Mouse (Mus musculus) adrenal gland (tissue): ENCODE data around the gene Mras.

Experiments used
- intact Hi-C: fragments of 180-260 bp; cut with DNase I; formaldehyde crosslinking; loops from one replicate; pipeline ENCODE4 v1.15.1; 2025

The Mras gene

GRCm38 (mm10) chr9:99419951-99420701 is 17.1 kb downstream of the Mras start:
- intact Hi-C loops: no loop called here

DNA sequence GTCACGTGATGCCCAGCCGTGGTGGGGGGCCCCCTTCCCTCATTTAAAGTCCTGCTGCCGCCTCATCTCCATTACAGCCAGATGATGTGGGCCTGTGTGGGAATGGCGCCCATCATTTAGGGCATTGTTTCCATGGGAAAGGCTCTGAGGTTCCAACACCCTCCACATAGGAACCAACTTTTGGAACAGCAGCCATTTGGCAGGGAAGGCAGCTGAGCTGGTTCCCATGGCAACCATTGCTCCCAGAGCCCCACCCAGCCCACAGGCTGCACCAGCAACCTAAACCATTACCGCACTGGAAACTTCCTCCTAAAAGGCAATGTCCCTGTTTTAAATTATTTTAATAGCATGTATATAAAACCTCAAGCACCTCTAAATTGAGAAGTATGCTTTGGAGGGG is 18.8 kb downstream of the Mras start:
- intact Hi-C loops: no loop called here

- intact Hi-C loops: no loop called here
Observed at GRCm38 (mm10) chr9:99417288-99417846, 19.8 kb downstream of the Mras start.

DNA sequence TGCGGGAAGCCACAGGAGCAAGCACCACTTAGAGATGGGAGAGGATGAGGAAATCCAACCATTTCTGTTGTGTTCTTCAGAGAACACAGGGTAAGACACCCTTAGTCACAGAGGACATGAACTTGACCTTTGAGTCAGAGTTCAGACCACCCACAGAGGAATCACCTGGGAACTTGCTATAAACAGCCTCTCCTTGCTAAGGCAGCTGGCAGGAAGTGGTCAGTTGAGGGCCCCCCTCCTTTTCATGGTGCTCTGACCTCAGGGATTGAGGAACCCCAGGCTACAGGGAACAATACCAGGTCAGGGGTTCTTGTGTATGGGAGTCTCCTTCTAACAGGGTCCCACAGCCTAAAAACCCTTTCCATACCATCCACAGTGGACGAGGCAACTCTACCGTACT is 20.4 kb downstream of the Mras start:
- intact Hi-C loops: no loop called here

DNA sequence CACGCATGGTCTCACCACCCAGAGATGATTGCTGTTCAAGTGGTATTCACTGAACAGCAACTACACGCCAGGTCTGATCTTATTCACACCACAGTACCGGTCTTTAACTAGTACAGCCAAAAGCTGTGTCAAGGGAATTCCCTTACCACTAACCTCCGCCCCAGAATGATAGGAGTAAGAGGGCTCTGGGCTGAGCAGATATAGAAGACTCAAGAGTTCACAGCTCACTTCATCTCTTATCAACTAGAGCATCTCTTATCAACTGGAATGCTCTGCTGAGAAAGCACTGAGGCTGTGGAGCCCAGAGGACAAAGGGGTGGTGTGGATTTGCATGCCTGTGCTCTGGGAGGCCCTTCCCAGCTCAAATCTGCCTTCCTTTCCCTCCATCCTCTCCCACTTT is 25.4 kb downstream of the Mras start:
- intact Hi-C loops: no loop called here

DNA sequence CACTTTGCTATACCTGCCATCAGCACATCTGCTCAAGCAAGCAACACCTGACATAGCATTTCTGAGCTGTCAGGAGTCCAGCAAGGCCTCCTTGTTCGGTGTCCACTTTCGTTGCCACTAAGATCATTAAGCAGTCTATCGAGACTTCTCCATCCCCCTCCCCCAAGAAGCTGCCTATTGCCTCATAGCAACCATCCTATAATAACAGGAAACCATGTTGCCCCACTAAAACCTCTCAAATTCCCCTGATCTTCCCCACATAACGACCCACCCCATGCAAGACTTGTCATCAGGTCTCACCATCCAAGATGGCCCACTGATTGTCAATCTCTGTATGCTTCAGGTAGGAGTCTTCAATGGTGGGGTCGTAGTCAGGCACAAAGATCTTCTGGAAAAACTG is 26.1 kb downstream of the Mras start:
- intact Hi-C loops: no loop called here

- intact Hi-C loops: no loop called here
Observed at GRCm38 (mm10) chr9:99409280-99409679, 27.9 kb downstream of the Mras start.

GRCm38 (mm10) chr9:99401288-99401974 is 35.8 kb downstream of the Mras start:
- intact Hi-C loops: no loop called here

GRCm38 (mm10) chr9:99400781-99401180 is 36.4 kb downstream of the Mras start:
- intact Hi-C loops: no loop called here

DNA sequence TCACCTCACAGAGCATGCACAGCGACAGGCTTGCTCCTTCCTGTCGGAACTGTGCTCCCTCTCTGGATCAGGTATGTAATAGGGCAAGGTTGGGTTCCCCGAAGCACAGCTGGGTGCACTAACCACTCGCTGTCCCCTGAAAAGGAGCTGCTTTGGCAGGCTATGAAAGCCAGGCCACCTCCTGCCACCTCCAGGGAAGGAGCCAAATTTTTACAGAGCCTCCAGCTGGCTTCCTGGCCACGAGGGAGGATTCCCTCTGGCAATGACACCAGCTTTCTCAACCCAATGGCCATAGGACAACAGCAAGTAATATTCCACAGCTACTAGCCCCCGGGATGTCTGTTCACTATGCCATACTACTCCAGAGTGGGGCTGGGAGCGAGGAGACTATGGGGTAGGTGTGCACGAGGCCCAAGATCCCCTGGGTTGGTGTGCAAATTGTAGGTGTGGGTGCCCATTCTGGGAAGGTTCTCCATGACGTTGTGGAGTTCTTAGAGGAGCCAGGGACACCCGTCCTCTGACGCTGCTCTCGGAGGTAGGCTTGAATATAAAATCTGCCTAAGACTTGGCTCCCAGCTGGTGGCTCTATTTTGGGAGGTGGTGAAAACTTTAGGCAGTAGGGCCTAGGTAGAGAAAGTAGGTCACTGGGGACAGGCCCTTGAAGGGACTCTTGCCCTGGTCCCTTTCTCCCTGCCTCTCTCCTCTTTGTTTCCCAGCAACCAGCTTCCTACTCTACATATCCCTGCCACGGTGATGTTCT is 39.9 kb downstream of the Mras start:
- intact Hi-C loops: no loop called here

DNA sequence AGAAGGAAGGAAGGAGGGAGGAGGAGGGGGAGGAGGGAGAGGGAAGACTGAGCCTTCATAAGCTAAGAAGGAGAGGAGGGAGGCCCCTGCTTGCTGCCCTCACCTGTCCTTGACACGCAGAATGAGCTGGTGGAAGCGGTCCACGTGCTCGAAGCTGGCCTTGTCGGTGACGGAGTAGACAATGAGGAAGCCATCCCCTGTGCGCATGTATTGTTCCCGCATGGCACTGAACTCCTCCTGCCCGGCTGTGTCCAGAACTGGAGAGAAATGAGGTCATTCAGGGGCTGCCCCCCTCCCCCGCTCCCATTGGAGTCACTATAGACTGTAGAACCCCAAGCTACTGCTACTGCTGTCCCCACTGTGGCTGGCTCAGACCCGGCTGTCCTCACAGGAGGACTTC is 42.8 kb downstream of the Mras start:
- intact Hi-C loops: loop anchor here (5.0 kb wide), 1 partner anchor 43 kb away; the partner anchor contains the start of gene Mras

DNA sequence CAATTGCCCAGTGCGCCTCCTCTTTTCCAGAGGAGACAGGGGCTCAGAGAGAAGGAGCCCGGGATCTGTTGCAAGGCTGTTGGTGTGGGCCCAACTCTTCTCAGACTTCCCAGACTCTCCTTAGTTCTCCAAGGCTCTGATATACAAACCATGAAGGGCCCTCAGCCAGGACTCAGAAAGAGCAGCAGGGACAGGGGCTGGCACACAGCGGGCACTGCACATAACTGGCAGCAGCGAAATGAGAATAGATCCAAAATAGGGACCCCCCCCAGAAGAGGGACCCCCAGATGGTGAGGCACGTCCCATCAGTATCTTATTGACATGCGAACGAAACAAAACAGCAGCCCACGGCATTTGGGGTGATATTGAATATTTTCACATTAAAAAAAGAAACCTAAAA is 44.0 kb downstream of the Mras start:
- intact Hi-C loops: loop anchor here (5.0 kb wide), 1 partner anchor 44 kb away; the partner anchor contains the start of gene Mras

DNA sequence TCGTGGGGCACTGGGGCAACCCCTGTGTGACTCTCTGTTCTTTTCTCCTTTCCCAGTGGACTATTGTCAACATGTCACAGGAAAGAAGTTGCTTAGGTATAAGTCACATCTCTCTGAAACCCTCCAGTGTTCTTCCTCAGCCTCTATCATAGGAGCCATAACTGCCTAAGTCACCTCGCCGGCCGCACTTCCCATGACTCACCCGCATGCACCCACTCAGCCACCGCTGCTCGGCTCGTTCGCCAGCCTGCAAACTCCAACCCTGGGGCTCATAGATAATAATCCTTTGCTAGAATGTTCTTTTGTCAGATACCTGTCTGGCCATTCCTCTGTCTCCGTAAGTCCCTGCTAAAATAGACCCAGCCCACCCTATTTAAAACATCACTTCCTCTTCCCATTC is 45.6 kb downstream of the Mras start:
- intact Hi-C loops: loop anchor here (5.0 kb wide), 1 partner anchor 46 kb away; the partner anchor contains the start of gene Mras

GRCm38 (mm10) chr9:99390716-99391115 is 46.5 kb downstream of the Mras start:
- intact Hi-C loops: loop anchor here (5.0 kb wide), 1 partner anchor 47 kb away; the partner anchor contains the start of gene Mras

DNA sequence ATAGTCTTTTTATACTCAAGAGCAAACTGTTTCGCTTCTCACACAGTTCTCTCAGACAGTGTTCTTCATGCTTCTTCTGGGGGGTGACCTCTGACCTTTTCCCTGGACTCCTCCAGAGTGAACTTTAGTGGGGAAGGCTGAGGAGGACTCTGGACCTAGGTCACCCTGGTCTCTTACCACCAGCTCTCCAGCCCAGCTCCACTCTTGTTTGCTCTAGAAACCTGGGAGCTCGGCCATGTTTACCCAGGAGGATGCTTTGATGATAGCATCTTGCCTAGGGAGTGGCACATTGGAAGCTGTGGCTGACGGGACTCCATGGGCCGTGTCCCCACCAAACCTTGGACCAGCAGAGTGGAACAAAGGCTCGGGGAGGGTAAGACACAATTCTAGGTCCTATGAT is 47.0 kb downstream of the Mras start:
- intact Hi-C loops: loop anchor here (5.0 kb wide), 1 partner anchor 47 kb away; the partner anchor contains the start of gene Mras

DNA sequence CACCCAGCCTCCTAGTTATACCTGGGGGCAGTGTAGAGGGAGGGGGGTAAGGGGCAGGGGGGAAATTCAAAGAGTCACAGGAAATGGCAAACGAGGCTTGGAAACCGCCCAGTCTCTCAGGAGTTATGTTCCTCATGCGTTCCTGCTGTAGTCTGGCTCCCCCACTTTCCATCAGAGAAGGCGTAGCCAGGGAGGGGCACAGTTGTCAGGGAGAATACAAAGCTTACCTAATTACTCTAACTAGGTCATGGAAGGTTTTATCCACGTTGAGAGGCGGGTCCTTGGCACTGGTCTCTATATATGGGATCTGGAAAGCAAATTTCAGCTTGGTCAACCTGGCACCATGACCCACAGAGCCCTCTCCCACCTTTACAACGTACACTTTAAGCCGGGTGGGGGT is 47.7 kb downstream of the Mras start:
- intact Hi-C loops: no loop called here

- intact Hi-C loops: no loop called here
Observed at GRCm38 (mm10) chr9:99388856-99389255, 48.3 kb downstream of the Mras start.

DNA sequence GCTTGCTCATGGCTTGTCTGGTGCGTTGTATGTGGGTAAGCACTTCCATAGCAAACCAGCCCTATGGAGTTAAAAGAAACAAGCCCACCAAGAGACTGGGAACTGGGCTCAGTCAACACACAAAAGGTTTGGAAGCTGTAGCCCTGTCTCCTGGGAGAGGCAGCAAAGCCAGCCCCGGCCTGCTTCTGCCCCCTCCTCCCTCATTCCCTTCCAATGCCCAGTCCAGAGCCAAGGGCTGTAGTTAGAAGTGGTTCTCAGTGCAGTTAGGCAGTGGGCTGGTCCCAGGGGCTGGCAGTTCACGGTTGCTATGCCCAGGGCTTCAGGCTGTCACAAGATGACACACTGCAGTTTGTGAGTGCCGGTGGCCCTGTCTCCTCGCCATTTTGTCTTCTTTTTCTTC is 49.1 kb downstream of the Mras start:
- intact Hi-C loops: no loop called here

DNA sequence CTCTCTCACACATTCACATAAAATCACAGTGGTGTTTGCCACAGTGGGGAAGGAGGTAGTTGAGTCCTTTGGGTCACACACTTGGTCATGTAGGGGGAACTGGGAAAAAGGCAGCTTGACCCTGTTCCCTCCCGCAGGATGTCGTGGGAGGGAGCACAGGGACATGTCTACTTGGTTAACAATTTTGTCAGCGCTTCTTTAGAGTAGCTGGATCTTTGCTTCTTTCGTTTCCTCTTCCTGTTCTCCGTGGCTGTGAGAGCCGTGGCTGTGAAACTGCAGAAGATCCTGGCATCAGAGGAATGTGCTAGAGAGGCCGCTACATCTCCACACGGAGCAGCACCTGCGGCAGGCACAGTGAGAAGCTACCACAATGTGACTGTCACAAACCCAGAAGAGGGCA is 54.6 kb downstream of the Mras start:
- intact Hi-C loops: no loop called here

GRCm38 (mm10) chr9:99379194-99379593 is 58.0 kb downstream of the Mras start:
- intact Hi-C loops: loop anchor here (5.0 to 10.0 kb wide), 3 partner anchors 73 to 394 kb away; partner anchors contain the start of genes Cep70, Faim and Nme9
